Mouse (Mus musculus) frontal cortex, postnatal 14 days (tissue): ENCODE results near the gene Tas2r143.

ENCODE experiments used
- DNase-seq, 2 experiments: peaks; one replicate each; pipeline ENCODE4 v3.0.0; 2022; ENCODE audit warnings: low spot score in 2 of 2

Tas2r143 gene

DNA sequence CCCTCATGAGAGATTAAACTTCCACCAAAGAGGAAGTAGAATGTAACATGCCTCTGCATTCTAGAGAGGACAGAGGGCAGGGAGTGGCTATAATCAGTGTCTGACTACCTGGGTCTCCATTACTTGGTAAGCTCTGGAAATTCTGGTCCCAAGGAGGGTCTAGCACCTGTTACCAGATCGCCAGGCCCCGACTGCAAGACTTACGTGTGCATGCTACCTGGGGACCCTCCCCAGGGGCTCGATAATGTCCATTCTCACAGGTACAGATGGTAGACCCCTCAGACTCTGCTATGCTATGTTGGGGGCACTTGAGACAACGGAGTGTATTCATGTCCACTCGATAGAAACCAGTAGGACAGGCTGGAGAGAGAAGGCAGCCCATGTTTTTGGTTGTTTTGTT, 34.8 kb upstream of the Tas2r143 start:
- no peak for DNase-seq

DNA sequence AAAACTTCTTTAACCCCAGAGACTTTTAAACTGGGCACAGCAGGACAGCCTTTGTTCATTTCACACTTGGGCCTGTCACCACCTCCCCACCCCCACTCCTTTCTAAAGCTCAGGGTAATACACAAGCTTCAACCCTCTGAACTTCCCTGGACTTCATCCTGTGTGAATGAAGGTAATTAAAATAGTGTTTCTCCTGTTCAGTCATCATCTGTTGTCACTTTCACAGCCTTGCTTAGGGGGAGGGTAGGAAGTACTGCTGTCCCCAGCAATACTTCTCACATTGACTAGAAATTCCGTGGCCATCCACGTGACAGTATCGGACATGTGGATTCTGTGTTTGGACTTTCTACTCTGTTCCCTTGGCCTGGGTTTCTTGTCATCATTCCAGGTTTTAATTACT, 30.2 kb upstream of the Tas2r143 start:
- no peak for DNase-seq

DNA sequence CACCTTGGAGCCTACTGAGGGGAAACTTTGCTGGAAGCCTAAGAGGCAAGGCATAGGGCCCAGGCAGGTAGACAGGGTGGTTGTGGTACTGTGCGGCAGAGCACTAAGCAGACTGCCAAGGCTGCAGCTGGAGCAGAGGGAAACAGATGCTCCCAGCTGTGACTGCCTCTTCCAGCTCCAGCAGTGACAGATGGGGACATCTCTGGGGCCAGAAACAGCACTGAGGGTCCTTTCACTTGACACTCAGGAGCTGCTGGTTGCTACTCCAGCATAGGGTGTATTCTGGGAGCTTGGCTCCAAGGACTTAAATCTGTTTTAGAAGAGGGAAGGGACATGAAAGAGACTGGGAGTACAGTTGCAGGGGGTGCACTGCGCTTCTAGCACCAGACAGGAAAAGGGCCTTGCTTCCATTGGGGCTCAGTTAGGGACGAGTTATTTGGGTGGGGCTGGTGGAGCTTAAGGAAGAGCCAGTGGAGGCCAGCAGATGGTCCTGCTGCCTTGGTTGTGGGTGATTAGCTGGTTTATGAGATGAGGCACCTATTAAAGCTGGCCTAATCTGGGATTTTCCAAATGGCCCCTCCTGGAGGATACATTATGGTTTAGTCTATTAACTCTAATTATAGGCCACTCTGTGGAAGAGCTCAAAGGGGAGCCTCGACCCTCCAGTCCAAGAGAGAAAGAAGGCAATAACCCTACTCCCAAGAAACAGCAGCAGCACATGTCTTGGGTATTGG, 29.2 kb upstream of the Tas2r143 start:
- DNase-seq = no peak

DNA sequence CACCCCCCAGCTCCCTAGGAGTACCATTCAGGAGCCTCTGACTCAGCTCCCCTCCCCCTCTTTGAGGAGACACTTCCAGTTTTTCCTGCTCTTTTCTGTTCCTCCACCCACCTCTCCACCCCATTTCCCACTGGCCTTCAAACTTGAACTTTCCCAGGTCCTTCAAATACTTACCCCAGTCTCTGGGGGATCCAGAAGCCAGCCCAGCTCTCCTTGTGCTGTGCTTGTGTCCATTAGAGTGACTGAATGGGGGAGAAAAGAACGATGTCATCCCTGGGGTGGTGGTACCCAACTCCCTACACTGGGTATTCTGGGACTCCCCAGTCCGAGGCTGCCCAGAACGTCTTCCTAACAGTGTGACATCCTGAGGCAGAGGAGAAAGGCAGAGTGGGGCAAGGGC, 28.0 kb upstream of the Tas2r143 start:
- DNase-seq = no peak

DNA sequence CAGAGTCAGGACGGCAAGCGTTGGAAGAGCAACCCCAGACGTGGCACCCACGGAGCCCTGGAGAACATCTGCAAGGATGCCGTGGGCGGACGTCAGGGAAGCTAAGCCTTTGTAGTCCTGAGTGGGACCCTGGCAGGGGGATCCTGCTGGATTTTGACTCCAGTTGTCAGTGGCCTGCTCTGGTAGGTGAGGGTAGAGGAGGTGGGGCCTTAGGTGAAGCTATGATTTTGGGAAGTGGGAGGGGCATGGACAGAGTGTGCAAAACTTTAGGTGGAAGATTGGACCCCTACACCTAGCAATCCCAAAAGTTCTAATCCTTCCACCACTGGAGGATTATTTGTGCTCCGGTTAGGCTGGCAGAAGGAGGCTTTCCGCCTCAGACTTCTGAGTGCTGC, 27.6 kb upstream of the Tas2r143 start:
- no peak for DNase-seq

DNA sequence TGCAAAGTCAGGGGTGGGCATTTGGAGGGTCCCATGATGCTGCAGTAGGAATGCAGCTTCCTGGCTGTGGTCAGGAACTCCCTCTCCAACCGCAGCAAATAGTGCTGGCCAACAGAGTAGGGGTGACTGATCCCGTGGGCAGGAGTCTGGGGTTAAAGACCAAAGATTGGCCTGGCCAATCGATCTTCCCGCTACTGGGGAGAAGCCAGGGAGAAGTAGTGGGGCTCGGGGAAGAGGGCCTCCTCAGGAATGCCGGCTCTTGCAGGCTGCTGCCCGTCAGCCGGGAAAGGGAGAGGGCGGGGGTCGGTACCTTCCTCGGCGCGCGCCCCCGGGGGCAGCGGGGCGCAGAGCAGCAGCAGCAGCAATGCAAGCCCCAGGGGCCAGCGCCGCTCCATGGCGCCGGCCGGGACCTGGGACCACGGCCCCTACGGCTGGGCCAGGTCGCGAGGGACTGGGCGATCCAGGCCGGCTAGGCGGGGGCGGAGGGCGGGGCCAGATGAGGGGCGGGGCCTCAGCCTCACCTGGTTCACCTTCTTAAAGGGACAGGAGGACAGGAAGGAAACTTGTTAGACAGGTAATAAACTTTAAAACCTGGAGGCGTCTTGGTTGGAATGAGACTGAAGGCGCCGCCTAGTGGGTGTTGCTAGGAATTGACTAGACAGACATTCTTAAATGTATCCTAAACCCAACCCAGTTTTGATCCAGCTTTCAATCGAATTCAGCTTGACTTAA, 27.1 kb upstream of the Tas2r143 start, which contains the start of gene Epha1:
Gene Epha1 (minus strand): TSS at position 453 of the 732 bp plus-strand sequence.
- DNase-seq = peak in 1 of 2 experiments; percentile 52

DNA sequence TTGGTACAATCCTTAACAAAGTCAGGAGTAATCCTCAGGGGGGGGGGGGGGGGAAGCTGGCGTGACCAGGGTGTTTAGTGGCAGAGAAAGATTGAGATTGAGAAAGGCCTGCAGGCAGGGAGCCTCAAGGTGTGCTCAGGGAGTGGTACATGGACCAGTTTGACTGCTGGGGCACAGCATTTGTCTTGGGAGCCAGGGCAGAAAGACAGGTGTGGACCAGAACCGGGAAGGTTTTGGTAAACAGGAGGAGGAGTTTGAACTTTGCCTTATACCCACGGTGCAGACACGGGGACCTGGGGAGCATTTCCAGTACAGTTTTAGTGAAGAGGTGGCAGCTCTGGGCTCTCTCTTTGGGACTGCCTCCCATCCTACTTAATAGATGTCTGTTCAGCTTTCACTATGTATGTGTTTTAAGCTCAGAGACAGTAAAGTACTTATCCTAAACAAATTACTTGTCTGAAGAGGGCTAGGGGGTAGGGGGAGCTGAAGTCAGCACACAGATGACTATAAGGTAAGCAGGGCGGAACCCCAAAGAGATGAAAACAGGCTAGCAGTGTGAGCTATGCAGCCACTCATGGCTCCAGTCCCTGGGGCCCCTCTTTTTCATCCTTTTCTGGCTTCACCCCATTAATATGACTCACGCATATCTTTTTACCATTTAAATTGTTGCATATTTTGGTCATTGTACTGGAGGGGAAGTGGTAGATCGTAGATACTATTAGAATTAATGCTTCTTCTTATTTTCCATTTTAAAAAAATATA, 26.2 kb upstream of the Tas2r143 start:
- no peak for DNase-seq

DNA sequence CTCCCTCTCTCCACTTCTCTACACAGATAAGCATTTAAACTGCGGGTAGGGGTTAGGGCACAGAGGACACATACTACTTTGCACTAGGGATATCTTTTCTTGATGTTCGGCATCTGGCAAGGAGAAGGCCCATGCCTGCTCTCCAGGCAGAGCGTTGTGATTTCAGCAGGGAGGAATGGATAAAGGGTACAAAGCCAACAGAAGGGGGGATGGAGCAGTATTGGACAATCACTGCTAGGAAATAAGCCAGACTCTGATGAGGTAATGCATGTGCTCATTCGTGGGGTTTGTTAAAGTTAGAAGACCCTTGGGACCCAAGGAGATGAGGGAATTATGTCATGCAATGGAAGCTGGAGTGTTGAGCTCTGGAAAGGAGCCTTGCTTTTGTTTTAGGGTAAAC, 25.3 kb upstream of the Tas2r143 start:
- DNase-seq = no peak

DNA sequence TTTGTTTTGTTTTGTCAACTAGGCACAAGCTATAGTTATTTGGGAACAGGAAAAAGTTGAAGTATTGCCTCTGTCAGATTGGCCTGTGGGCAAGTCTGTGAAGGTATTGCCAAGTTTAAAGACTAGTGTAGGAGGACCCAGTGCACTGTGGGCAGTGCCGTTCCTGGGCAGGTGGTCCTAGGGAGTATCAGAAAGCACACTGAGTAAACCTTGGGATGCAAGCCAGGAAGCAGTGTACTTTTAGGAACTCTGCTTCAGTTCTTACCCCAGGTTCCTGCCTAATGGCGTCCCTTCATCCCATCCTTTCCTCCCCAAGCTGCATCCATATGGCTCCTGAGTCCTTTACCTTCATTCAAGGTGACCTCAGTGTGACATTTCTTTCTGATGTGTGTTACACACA, 24.9 kb upstream of the Tas2r143 start:
- no peak for DNase-seq

DNA sequence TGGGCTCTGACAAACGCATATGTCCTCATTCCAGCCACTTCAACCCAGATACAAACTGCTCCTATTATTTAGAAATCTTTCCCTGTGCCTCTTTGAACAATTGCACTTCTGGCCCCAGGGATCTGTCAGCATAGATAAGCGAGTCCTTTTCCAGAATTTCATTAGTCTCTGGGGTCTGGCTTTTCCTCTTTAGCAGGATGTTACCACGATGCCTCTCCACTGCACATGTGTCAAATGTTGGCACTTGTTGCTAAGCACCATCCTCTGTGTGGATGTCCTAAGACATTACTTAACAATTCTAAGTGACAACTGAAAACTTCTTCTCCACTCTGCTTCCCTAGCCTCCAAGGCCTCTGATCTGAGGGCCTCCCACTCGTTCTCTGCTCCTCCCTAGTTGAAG, 24.0 kb upstream of the Tas2r143 start:
- no peak for DNase-seq

DNA sequence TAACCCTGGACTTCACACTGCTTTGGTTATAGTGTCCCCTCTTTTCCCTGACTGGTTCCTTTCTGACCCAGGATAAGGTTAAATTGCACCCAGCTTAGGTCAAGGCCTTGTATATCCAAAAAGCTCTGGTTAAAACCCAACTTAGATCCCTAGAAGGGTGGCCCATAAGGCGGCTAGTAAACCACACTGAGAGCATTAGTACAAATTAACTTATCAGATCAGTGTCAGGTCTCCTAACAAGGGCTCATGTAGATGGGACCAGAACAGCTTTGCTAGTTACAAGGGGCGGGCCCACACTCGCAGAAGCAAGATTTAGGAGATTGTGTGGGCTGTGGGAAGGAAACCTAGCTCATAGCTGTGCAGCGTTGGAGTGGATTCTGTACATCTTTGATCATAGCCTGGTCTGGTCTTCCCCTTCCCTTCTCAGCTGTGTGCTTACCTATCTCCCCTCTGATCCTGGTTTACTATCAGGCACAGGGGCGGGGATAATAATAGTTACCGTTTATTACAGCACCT, 23.5 kb upstream of the Tas2r143 start:
- DNase-seq = no peak

DNA sequence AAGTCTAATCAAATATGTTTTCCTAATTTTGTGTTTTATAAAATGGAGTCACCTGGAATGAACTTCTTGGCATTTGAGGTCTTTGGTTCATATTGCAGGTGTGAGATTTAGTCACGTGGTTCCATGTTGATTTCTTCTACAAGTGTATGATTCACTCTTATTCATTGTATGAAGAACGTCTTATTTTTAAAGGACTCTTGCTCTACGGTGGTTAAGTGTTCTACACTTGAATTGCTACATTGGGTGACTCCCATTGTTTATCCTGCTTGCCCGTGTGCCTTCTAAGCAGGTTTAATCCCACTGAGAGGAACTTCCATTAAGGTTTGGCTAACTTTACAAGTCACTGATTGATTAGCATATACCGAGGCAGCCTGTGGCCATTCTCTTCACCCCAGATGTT, 22.8 kb upstream of the Tas2r143 start:
- no peak for DNase-seq

DNA sequence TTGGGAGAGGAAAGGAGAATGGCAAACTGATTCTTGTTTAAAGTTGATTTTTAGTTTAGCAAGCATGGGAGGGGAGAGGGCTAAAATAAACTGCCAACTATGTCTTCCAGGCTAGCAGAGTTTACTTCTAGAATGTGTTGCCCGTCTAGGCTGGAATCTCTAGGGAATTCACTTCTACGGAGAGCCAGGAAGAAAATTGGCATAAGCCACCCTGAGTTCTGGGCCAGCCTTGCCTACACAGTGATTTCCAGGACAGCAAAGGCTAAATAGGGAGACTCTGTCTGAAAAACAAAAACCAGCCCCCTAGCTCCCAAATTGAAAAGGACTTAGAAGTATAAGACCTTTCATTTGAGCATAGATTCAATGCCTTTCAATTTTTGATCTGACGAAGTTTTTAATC, 20.5 kb upstream of the Tas2r143 start:
- no peak for DNase-seq

DNA sequence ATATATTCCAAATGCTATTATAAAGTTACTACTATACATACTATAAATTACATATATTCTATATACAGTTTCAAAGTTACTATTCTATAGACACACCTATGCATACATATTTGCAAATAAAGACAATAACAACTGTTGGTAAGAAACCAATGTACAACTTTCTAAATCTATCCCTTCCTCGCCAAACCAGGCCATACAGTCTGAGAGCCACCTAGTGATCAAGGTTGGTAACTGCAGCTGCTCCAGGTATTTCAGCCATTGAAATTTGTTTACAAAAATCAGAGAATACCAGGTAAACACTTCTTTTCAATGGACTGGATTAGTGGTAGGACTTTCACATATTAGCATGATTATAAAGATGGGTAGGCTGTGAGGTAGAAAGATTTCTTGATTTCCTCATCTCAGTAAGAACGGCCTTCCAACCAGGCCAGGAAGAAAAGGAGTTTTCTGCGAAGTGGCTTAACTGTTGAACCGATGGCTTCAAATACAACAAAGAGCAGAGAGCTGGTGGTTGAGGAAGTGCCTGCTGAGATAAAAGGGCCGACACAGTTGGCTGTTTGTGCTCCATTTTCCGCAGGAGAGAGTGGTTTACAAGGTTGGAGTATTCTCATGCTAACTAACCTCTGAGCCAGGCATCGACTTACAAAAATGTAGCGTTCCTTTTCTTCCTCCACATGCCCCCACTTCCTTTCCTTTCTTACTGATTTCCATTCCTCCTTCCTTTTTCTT, 19.5 kb upstream of the Tas2r143 start:
- no peak for DNase-seq

DNA sequence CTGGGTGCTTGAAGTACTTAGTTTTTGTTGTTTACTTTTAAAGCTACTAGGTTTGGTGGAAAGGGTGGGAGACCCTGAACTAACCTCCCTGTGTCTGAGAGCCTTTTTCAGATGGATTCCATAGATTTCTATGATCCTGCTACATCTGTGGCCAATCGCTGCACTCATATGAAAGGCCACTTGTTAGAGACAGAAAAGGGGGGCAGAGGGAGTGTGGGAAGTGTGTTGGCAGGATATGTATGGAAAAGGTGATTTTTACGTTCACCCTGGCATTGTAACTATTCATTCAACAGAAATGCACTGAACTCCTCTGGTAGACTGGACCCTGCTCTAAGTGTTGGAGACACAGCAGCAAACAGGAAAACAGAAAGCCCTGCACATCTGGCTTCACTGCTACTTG, 18.8 kb upstream of the Tas2r143 start:
- DNase-seq = no peak

DNA sequence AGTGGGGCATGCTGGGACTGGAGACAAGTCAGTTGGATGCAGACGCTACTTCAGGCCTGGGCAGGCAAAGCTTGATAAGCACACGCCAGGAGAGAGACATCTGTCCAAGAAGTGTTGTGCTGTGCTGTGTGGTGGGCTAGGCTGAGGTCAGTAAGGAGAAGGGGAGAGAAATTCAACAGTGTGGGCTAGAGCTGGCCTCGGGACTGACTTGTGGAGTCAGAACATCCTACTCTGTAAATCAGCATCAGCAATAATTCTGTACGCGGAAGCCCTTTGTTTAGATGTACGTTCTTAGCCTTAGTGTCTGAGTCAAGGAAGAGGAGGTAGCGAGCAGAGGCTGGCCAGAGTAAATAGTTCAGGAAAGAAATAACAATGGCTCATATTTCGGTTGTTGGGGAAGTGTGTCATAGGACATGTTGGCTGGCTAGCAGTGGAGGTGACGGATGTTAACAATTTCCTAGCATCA, 18.1 kb upstream of the Tas2r143 start:
- DNase-seq = no peak

DNA sequence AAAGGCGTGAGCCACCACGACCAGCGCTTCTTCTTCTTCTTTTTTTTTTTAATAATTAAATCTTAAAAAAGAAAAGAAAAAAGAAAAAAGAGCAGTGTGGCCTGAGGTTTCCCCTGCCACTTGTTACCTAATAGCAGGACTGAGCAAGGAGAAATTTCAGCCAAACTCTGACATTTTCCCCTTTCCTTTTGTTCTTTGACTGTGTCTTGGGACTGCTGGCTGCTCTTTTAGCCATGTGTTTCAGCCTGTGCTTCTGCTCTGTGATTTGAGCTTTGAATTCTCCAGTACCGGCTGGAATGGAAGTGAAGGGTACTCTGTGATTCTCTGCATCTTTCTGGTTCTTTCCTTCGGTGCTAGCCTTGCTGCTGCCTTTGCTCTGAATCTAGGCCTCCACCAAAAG, 16.7 kb upstream of the Tas2r143 start:
- DNase-seq = no peak

DNA sequence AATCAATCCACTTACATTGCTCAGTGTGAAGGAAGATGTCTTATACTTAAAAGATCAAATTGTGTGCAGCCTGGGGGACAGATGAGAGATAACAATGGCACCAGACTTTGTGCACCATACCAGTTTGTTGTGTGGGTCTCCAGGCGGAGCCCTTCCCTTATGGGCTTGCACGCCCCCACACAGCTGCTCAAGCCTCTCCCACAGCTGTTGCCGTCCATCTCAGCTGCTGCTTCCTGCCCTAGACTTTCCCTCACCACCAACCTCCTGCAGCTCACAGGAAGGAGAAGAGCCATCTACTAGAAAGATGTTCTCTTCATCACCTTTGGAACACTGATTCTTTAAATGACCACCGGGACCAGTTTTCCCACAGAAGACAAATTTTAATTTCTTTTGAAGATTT, 14.4 kb upstream of the Tas2r143 start:
- DNase-seq = no peak

DNA sequence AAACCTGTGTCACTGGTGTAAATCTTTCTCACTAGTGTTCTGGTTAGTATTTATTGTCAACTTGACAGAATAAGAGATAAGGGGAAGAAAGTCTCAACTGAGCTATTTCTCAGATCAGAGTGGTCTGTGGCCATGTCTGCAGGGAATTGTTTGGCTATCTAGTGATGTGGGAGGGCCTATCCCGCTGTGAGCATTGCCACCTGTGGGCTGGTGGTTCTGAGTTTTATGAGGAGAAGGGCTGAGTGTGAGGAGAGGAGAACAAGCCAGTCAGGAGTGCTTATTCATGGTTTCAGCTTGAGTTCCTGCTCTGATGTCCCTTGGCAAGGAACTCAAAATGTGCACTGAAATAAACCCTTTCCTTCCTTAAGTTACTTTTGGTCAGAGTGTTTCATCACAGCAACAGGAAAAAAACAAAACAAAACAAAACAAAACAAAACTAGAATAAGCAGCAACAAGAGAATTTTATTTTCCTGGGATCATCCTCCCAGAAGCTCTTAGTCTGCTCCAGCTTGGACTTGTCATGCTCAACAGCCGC, 8.2 kb upstream of the Tas2r143 start:
- DNase-seq = no peak

DNA sequence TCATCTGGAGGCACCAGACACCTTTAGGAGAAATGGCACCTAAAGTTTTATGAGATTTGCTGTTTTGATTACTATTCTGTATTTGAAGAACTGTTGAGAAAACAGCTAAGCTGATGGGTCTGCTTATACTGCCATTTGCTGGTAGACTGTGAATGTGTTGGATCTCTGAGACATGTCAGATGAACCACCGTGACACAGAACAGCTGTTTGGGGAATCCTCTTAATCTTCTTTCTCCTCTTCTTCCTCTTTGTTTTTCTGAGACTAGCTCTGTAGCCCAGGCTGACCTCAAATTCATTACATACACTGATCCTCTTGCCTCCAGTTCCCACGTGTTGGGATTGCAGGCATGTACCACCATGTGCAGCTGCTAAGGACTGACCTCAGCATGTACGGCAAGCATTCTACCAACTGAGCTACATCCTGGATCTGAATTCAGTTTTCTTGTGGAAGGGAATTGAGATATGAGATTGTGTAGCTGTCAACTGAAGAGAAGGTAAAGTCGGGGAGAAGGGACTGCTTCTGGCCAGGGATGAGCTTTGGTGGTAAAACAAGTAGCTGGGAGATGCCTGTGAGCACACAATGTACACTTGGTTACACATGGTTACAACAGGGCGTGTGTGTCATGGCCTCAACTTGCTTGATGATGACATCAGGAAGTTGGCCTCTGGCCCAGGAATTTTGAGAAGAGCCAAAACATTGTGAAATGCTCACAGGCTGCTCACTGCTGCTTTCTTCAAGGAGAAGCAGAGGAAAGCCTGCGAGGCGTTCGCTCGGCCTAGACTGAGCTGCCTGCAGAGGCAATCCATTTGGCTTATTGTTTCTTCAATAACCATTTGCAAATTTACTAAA, 3.9 kb upstream of the Tas2r143 start:
- DNase-seq = no peak
